Comparison of ENCODE assay signal across 8 mouse cellular contexts in genomic region chr4:132922558-132923008, GRCm38 (mm10). TPM values are rescaled to one million over a fixed set of nuclear protein-coding genes. Genes with fewer than 3 reads are reported as not detected.
DNase-seq lines count a peak whose midpoint lies in the region; ATAC-seq lines count a peak whose summit lies in the region.

Gene Fam76a, minus strand, starts transcription at chr4:132922558.

- peak within 1 kb of the TSS; percentile 80 for H3K27ac ChIP-seq in intestine, embryonic 14.5 days (ENCODE audit: low read depth)

- H3K36me3 ChIP-seq in intestine, embryonic 14.5 days (ENCODE audit: control insufficient read depth, insufficient read depth, low read length): peaks cover 10% of the 10 kb centered on the region

- H3K27me3 ChIP-seq in intestine, embryonic 14.5 days (replicated peaks; ENCODE audit: control insufficient read depth, insufficient read depth, low read length): no peaks in the 10 kb centered on the region

- WGBS in intestine, embryonic 14.5 days: 1% methylated on average over 44 of the region's 53 CpGs

- peak within 1 kb of the TSS; percentile 87 for H3K4me3 ChIP-seq in intestine, embryonic 14.5 days (ENCODE audit: low read depth, low read length)

- intact Hi-C loops in left cerebral cortex, postnatal 14 days (cut with DNase I): loop anchor here (5.0 kb wide), 1 partner anchor 80 kb away; the partner anchor contains the start of gene Ppp1r8

- peak within 1 kb of the TSS; percentile 85 for H3K9ac ChIP-seq in intestine, embryonic 14.5 days (ENCODE audit: low read length)

- peak; percentile 99 for DNase-seq in adrenal gland, adult 18-20 months (ENCODE audit: low spot score in 2 of 2)
- peak; percentile 100 for DNase-seq in embryo, embryonic 11 days
- DNase-seq in gastrocnemius, postnatal 25 days: peak; percentile 100
- peak; percentile 99 for DNase-seq in intestine, embryonic 14.5 days (ENCODE audit: low spot score)
- DNase-seq in left cerebral cortex, postnatal 14 days (ENCODE audit: low spot score in 2 of 2): peak; percentile 100
- DNase-seq in mesoderm, embryonic 11.5 days (ENCODE audit: low read depth, low spot score): peak; percentile 100
- DNase-seq in right cerebral cortex, postnatal 36 days (ENCODE audit: low spot score in 2 of 2): peak; percentile 100
- DNase-seq in yolk sac, embryonic 10.5 days (ENCODE audit: low spot score): peak; percentile 99

- ATAC-seq in intestine, embryonic 14.5 days (replicated peaks; ENCODE audit: low FRiP score, low TSS enrichment, low read depth): peak; percentile 98

- H3K9me3 ChIP-seq in intestine, embryonic 14.5 days (ENCODE audit: control insufficient read depth, low read length): no peaks in the 10 kb centered on the region

- H3K4me2 ChIP-seq in intestine, embryonic 14.5 days (ENCODE audit: low read length): peak within 1 kb of the TSS; percentile 72

- H3K4me1 ChIP-seq in intestine, embryonic 14.5 days (replicated peaks; ENCODE audit: control insufficient read depth, insufficient read depth, low read length): peaks cover 12% of the 10 kb centered on the region; the same call in 1 of the 2 replicates

RNA-seq across cellular contexts. Expression of gene Fam76a, which starts in this region (rescaled TPM):
- 10 to 100 TPM; 25.2 to 26.1 TPM for total RNA-seq in adrenal gland, adult 18-20 months (2021)
- 10 to 100 TPM; 19.8 to 23.0 TPM for total RNA-seq in gastrocnemius, postnatal 25 days (2021)
- 40.1 and 41.9 TPM in 2 replicates for polyA plus RNA-seq in intestine, embryonic 14.5 days (2014; fragmentation: Nextera tagmentation; extraction: Ambion mirVana)
- total RNA-seq in left cerebral cortex, postnatal 14 days (2021): 10 to 100 TPM; 34.7 to 38.6 TPM

Comparison
In these comparisons a context has a peak if more than half of its experiments do, and no peak if none do; other contexts are left out.
1. Peak in every context shown above with its lines: DNase-seq, ATAC-seq, H3K4me3 ChIP-seq and H3K27ac ChIP-seq.